Mouse (Mus musculus): ENCODE data around the gene Hist1h3f. TPM values are rescaled to one million over a fixed set of nuclear protein-coding genes. Genes with fewer than 3 reads are reported as not detected.
"Not testable (repeated sequence)": the region's sequence is repeated elsewhere in the genome, so short reads cannot be mapped to it uniquely, and the experiment has no call there.

Hist1h3f gene
- total RNA-seq, 2 experiments from 2014 or later = 16.2 to 17.4 TPM

GRCm38 (mm10) chr13:23538249-23538648 lies 5.6 kb upstream of the Hist1h3f start:
- no peak for DNase-seq

- not testable (repeated sequence) for DNase-seq
Observed at GRCm38 (mm10) chr13:23539821-23540220, 4.0 kb upstream of the Hist1h3f start.

GRCm38 (mm10) chr13:23541497-23541896 lies 2.4 kb upstream of the Hist1h3f start:
- no peak for DNase-seq

- DNase-seq = not testable (repeated sequence)
Observed at GRCm38 (mm10) chr13:23542225-23542980, 1.4 kb upstream of the Hist1h3f start.

DNA sequence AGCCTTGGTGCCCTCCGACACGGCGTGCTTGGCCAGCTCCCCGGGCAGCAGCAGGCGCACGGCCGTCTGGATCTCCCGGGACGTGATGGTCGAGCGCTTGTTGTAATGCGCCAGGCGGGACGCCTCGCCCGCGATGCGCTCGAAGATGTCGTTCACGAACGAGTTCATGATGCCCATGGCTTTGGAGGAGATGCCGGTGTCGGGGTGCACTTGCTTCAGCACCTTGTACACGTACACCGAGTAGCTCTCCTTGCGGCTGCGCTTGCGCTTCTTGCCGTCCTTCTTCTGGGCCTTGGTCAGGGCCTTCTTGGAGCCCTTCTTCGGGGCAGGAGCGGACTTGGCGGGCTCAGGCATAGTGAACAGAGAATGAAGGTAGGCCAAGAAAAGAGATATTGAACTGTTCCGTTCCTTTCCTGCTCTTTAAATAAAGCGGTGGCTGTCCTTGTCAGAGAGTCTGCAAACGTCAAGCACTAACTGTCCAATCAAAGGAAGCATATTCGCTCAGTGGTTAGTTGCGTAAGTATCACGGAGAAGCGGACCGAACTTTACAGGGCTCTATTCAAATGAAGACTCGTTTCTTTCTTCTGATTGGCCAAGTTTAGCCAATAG lies 749 bp upstream of the Hist1h3f start, which contains the start of gene Hist1h2bh:
Gene Hist1h2bh (minus strand): TSS at position 394 of the 609 bp plus-strand sequence.
- DNase-seq = peak; percentile 50 to 53

DNA sequence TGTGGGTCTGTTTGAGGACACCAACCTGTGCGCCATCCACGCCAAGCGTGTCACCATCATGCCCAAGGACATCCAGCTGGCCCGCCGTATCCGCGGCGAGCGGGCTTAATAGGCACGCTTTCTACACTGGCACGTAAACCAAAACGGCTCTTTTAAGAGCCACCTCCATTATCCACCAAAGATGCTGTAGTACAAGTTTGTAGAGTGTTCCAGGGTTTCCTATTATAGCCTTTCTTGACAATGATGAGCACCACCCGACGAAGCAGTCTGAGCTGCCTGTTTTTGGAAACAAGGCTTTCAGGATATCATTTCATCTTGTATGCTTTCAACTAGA lies 902 bp downstream of the Hist1h3f start:
- not testable (repeated sequence) for DNase-seq

- no peak for DNase-seq
Observed at GRCm38 (mm10) chr13:23546694-23547093, 2.8 kb downstream of the Hist1h3f start.

DNA sequence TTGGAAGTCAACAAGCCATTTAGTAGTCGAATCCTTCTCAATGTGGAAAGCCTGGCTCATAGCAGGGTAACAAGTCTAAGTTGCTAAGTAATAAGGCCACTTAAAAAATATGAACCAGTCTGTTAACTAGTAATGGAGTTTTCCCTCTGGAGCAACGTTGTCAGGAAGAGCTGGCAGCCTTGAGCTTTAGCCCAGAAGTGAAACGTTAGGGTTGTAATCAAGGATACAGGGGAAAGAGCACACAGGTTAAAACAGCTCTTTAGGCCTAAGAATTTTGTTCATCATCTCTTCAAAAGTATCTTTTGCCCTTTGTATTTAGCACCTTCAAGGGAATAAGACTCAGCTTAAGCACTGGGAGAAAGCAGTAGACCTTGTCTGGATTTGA lies 6.9 kb downstream of the Hist1h3f start:
- no peak for DNase-seq

- DNase-seq = peak; percentile 89
Observed at GRCm38 (mm10) chr13:23551146-23551834, 7.4 kb downstream of the Hist1h3f start, which contains the start of gene Hist1h4f. TSS of gene Hist1h4f (minus strand) at chr13:23551648.

GRCm38 (mm10) chr13:23551931-23552914 lies 8.4 kb downstream of the Hist1h3f start:
- no peak for DNase-seq

GRCm38 (mm10) chr13:23552962-23553361 lies 9.1 kb downstream of the Hist1h3f start, which contains the start of gene Hist1h1d:
TSS of gene Hist1h1d (plus strand) at chr13:23553262.
- no peak for DNase-seq

GRCm38 (mm10) chr13:23554393-23554792 lies 10.5 kb downstream of the Hist1h3f start:
- DNase-seq = no peak

GRCm38 (mm10) chr13:23554925-23555838 lies 11.3 kb downstream of the Hist1h3f start:
- DNase-seq = peak; percentile 70 to 81

GRCm38 (mm10) chr13:23555839-23556416 lies 12.1 kb downstream of the Hist1h3f start:
- DNase-seq = peak; percentile 47 to 59

DNA sequence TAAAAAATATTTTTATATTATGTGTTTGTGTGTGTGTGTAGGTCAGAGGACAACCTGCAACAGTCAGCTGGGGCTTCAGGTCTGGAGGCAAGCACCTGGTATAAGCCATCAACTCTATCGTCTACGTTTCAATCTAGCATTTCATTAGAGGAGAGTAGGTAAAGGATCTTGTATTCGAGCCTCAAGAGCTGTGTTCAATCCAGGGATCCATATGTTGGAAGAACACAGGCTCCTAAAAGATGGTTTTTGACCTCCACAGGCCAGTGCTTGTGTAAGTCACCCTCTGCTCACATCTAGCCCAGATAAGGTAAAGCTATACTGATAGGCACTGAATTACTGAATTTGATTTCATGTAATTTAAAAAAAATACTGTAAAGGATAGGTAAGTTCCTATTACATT lies 13.1 kb downstream of the Hist1h3f start:
- no peak for DNase-seq

GRCm38 (mm10) chr13:23560699-23561098 lies 16.8 kb downstream of the Hist1h3f start:
- not testable (repeated sequence) for DNase-seq

DNA sequence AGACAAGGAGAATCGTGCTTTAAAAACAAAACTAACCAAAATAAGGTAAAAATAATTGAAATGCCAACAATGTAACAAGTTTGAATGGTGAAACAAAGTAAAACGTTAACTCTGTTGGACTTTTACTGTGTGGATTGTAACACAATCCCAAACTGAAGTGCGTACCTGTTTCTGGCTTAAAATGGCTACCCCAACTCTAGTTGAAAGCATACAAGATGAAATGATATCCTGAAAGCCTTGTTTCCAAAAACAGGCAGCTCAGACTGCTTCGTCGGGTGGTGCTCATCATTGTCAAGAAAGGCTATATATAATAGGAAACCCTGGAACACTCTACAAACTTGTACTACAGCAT lies 17.7 kb downstream of the Hist1h3f start:
- DNase-seq = not testable (repeated sequence)

DNA sequence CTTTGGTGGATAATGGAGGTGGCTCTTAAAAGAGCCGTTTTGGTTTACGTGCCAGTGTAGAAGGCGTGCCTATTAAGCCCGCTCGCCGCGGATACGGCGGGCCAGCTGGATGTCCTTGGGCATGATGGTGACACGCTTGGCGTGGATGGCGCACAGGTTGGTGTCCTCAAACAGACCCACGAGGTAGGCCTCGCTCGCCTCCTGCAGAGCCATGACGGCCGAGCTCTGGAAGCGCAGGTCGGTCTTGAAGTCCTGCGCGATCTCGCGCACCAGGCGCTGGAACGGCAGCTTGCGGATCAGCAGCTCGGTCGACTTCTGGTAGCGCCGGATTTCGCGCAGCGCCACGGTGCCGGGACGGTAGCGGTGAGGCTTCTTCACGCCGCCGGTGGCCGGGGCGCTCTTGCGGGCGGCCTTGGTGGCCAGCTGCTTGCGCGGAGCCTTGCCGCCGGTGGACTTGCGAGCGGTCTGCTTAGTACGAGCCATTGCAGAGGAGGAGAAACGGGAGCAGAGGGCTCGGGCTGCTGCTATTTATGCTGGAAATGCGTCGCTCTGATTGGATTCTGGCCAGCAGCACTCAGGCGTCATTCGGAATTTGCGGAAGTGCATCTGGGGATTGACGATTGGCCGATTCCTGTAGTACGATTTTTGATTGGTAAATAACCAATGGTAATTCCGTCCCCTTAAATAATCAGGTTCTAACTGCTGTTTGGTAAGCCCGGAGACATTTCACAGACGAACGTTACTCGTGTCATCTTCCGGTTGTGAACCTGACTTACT lies 18.2 kb downstream of the Hist1h3f start, which contains the start of gene Hist1h3e:
Gene Hist1h3e (minus strand): TSS at position 487 of the 777 bp plus-strand sequence.
- DNase-seq = peak; percentile 93 to 95

DNA sequence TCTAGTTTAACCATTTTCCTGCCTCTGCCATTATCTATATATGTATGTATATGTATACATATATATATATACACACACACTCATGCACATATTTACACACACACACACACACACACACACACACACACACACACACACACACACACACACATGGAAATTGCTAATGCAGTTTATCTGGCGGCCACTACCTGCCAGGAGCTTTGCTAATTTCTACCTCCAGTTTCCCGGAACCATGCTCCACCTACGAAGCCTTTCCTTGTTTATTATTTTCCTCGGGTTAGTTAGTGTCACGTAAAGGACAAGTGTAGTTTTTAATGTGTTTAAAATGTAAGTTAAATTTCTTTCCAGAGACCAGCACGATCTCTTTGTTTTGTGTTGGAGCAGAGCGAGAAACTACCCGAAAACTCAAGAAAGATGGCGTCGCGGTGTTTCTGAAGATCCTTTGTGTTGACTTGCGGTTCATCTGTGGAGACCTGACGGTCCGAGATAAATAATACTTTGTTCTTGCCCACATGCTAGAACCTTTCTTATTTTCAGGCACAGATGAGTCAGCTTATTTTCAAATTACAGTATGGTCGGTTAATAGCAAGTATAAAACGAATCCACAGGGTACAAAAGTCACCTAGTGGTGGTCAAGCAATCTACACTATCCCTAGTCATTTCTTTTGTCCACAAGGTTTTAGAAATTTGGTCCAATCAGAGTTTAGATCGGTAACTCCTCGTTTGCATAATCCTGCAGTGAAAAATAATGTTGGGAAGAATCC lies 19.0 kb downstream of the Hist1h3f start:
- DNase-seq = no peak

Data from layer of hippocampus, postnatal 36 days (tissue).